Mouse (Mus musculus) lung, adult 2 months (tissue): ENCODE data around the gene Slc6a9.

ENCODE experiments used
- CTCF ChIP-seq: fragments of 200-500 bp; IDR thresholded peaks from 2 replicates; pipeline ENCODE4 v1.5.1; 2011; ENCODE audit warnings: mild to moderate bottlenecking, low read length, control low read depth; ENCODE audit not compliant: insufficient read depth
- POLR2A ChIP-seq: fragments of 200-500 bp; IDR thresholded peaks from 2 replicates; pipeline ENCODE4 v1.6.1; 2011; ENCODE audit warnings: low read depth, mild to moderate bottlenecking, control low read depth, low read length, borderline replicate concordance; ENCODE audit errors: extremely low read depth

GRCm38 (mm10) chr4:117918261-117918660, 84.0 kb downstream of the Slc6a9 start:
- no peak for TF ChIP-seq POLR2A
- no peak for TF ChIP-seq CTCF
